Mouse (Mus musculus) olfactory bulb, adult 2 months (tissue): ENCODE data around the gene Ccdc13. TPM values are rescaled to one million over a fixed set of nuclear protein-coding genes. Genes with fewer than 3 reads are reported as not detected.

ENCODE experiments used
- H3K27ac ChIP-seq: fragments of 200-500 bp; 2 replicates; pipeline ENCODE4 v1.5.1; 2012; ENCODE audit warnings: low read depth, low read length; ENCODE audit not compliant: insufficient read depth
- H3K4me1 ChIP-seq: fragments of 200-500 bp; 2 replicates; pipeline ENCODE4 v1.6.1; 2012; ENCODE audit warnings: low read length; ENCODE audit not compliant: control insufficient read depth, insufficient read depth
- H3K4me3 ChIP-seq: fragments of 200-500 bp; 2 replicates; pipeline ENCODE4 v1.5.1; 2012; ENCODE audit warnings: mild to moderate bottlenecking, low read depth, low read length, moderate library complexity; ENCODE audit not compliant: insufficient read depth
- CTCF ChIP-seq: fragments of 200-500 bp; IDR thresholded peaks from 2 replicates; pipeline ENCODE4 v1.5.1; 2012; ENCODE audit warnings: low read depth, mild to moderate bottlenecking, low read length, moderate library complexity; ENCODE audit not compliant: insufficient read depth
- POLR2A ChIP-seq: fragments of 200-500 bp; IDR thresholded peaks from 2 replicates; pipeline ENCODE4 v1.6.1; 2012; ENCODE audit warnings: mild to moderate bottlenecking, low read depth, low read length, moderate library complexity; ENCODE audit not compliant: insufficient read depth
- WGBS: fragments of 180-500 bp; shearing (Covaris S2); methylation state at CpG from one replicate; pipeline ENCODE4 v1.1.7; 2018; 5-methylcytosine and 5-hydroxymethylcytosine counted together
- polyA plus RNA-seq: library from polyadenylated mRNA; stranded (reverse); fragments of >200 nt; gene quantifications from 2 replicates; pipeline ENCODE4 v1.2.4, GENCODE M21; 2012; ENCODE audit warnings: low replicate concordance; ENCODE audit not compliant: missing spikeins, insufficient read depth, insufficient read length

Ccdc13 gene
- polyA plus RNA-seq, 1 experiment = not detected

- 75% methylated on average over 6 of the region's 6 CpGs for WGBS
- Histone ChIP-seq H3K4me1 (peaks cover 4% of the 10 kb centered on the region), H3K27ac (no peak overlapping the region), H3K4me3 (no peak overlapping the region)
- TF ChIP-seq POLR2A (no peak), CTCF (no peak)
These were observed 29.0 kb upstream of the Ccdc13 start for GRCm38 (mm10) chr9:121868236-121868635.

GRCm38 (mm10) chr9:121867632-121868031 lies 28.4 kb upstream of the Ccdc13 start:
- peaks cover 4% of the 10 kb centered on the region for H3K4me1 ChIP-seq
- no peak for TF ChIP-seq POLR2A
- 89% methylated on average over 6 of the region's 6 CpGs for WGBS

GRCm38 (mm10) chr9:121865425-121866008 lies 26.3 kb upstream of the Ccdc13 start:
- Histone ChIP-seq H3K4me3 (no peak overlapping the region), H3K4me1 (peaks cover 4% of the 10 kb centered on the region; the same call in 1 of the 2 replicates), H3K27ac (no peak overlapping the region)
- TF ChIP-seq POLR2A = no peak
- no peak for TF ChIP-seq CTCF
- WGBS = 40% methylated on average over 3 of the region's 3 CpGs

More at GRCm38 (mm10) chr9:121867632-121868031, 28.4 kb upstream of the Ccdc13 start:
- H3K27ac ChIP-seq = no peak overlapping the region
- no peak overlapping the region for H3K4me3 ChIP-seq

- H3K4me1 ChIP-seq = peaks cover 4% of the 10 kb centered on the region; the same call in 1 of the 2 replicates
- 75% methylated on average over 4 of the region's 4 CpGs for WGBS
These were observed 25.6 kb upstream of the Ccdc13 start for GRCm38 (mm10) chr9:121864837-121865236.

GRCm38 (mm10) chr9:121860921-121861320 lies 21.7 kb upstream of the Ccdc13 start:
- WGBS = 87% methylated on average over 2 of the region's 2 CpGs
- no peaks in the 10 kb centered on the region for H3K4me1 ChIP-seq
- no peak overlapping the region for H3K27ac ChIP-seq
- TF ChIP-seq CTCF (no peak), POLR2A (no peak)
- H3K4me3 ChIP-seq = no peak overlapping the region

More at GRCm38 (mm10) chr9:121864837-121865236, 25.6 kb upstream of the Ccdc13 start:
- Histone ChIP-seq H3K27ac (no peak overlapping the region), H3K4me3 (no peak overlapping the region)
- TF ChIP-seq CTCF = no peak
- TF ChIP-seq POLR2A = no peak

GRCm38 (mm10) chr9:121859345-121859744 lies 20.1 kb upstream of the Ccdc13 start:
- Histone ChIP-seq H3K27ac (no peak overlapping the region), H3K4me1 (no peaks in the 10 kb centered on the region), H3K4me3 (no peak overlapping the region)
- TF ChIP-seq CTCF = no peak
- no peak for TF ChIP-seq POLR2A
- 96% methylated on average over 2 of the region's 2 CpGs for WGBS

GRCm38 (mm10) chr9:121858153-121858488 lies 18.9 kb upstream of the Ccdc13 start, which contains the start of gene Higd1a:
TSS of gene Higd1a (minus strand) at chr9:121858362.
- Histone ChIP-seq H3K27ac (peak within 1 kb of the TSS; percentile 78), H3K4me1 (no peaks in the 10 kb centered on the region), H3K4me3 (peak within 1 kb of the TSS; percentile 66)
- 5% methylated on average over 6 of the region's 6 CpGs for WGBS
- no peak for TF ChIP-seq CTCF
- no peak for TF ChIP-seq POLR2A

- Histone ChIP-seq H3K27ac (peak overlapping the region; percentile 74), H3K4me3 (peak overlapping the region; percentile 66), H3K4me1 (no peaks in the 10 kb centered on the region)
- under 1% methylated on average over 70 of the region's 70 CpGs for WGBS
- TF ChIP-seq POLR2A (peak; percentile 65; the same call in 1 of the 2 replicates), CTCF (0 out of 2 replicates have a peak, but pooled peaks have one; percentile 30)
These were observed 18.4 kb upstream of the Ccdc13 start for GRCm38 (mm10) chr9:121857474-121858152.

GRCm38 (mm10) chr9:121856649-121857416 lies 17.6 kb upstream of the Ccdc13 start:
- Histone ChIP-seq H3K4me3 (peak overlapping the region; percentile 66), H3K27ac (peak overlapping the region; percentile 78), H3K4me1 (no peaks in the 10 kb centered on the region)
- no peak for TF ChIP-seq CTCF
- TF ChIP-seq POLR2A = no peak
- WGBS = under 1% methylated on average over 39 of the region's 39 CpGs
